Mouse (Mus musculus): ENCODE results near the gene Onecut1.

DNA sequence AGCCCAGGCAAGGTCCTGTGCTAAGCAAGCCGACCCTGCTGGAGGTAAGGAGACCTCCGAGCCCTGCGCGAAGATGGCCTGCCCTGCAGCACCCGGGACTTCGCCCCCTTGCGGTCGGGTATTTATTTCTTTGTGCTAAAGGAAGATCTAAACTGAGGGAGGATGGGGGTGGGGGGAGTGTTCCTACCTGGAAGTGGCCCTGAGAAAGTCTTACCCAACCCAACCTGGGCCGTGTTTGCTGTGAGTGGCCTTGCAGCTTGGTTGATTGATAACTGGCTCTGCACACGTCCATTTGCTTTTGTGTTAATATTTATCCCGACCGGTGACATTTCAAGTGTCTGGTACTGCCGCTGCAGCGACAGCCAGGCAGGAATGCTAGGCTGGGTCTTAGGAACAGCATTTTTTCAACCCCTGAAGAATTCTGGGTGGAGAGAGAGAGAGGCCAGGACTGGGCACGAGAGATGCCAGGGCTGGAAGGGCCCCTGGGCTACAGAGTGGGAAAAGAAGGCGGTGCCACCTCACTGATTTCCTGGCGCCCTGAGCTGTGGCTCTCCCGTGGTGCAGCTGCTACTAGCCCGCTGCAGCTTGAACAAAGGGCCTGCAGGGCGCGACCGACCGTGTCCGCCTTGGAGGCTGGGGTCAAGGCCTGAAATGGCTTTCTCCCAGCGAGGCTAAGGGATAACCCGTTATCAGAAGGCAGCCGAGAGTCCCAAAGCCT is 5.0 kb downstream of the Onecut1 start:
- no peak for TF ChIP-seq CTCF (IDR thresholded peaks at IDR 0.05)
- no peak for TF ChIP-seq POLR2A (IDR thresholded peaks at IDR 0.05; ENCODE audit: insufficient read depth, low read depth, low read length)
- TF ChIP-seq EP300 (IDR thresholded peaks at IDR 0.05; ENCODE audit: insufficient read depth, low read depth, low read length): no peak

Data from heart, adult 2 months (tissue).